Mouse (Mus musculus): ENCODE measurements around the gene Tnfrsf21. TPM values are rescaled to one million over a fixed set of nuclear protein-coding genes. Genes with fewer than 3 reads are reported as not detected.

The Tnfrsf21 gene
- polyA plus RNA-seq, 1 experiment from 2014 or later: 23.6 TPM

GRCm38 (mm10) chr17:43081225-43081624 is 64.9 kb downstream of the Tnfrsf21 start:
- 89% methylated on average over 5 of the region's 5 CpGs for WGBS
- Histone ChIP-seq H3K36me3 (peaks cover 10% of the 10 kb centered on the region; the same call in 1 of the 2 replicates), H3K4me2 (replicated peaks) (no peak overlapping the region), H3K9me3 (no peaks in the 10 kb centered on the region), H3K4me3 (no peak overlapping the region), H3K27me3 (no peaks in the 10 kb centered on the region), H3K9ac (no peak overlapping the region), H3K4me1 (peaks cover 5% of the 10 kb centered on the region; the same call in 1 of the 2 replicates), H3K27ac (no peak overlapping the region)
- ATAC-seq (ENCODE audit: low FRiP score, low read depth): no peak

DNA sequence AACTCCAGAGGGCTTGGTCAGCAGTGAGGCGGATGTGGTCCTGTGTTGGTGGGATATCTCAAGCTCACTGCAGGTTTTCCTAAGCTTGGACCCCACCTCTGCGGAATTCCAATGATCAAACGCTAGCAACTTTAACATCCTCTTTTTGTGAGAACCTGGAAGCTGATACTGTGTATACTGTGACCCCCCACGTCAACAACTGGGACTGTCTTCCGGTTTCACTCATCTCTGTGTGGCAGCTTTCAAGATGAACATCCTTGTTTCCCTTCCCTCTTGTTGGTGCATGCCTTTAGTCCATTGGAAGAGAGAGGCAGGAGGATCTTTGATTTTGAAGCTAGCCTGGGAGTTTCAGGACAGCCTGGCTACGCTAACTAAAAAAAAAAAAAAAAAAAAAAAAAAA is 73.1 kb downstream of the Tnfrsf21 start:
- H3K9me3 ChIP-seq: no peaks in the 10 kb centered on the region; the same call in 1 of the 2 replicates
- no peaks in the 10 kb centered on the region for H3K27me3 ChIP-seq
- H3K9ac ChIP-seq: no peak overlapping the region
- peaks cover 23% of the 10 kb centered on the region for H3K36me3 ChIP-seq
- no peak overlapping the region for H3K4me2 ChIP-seq (replicated peaks)
- ATAC-seq (ENCODE audit: low FRiP score, low read depth): no peak
- H3K4me1 ChIP-seq: 0 out of 2 replicates have a peak, but pooled peaks cover 8% of the 10 kb centered on the region
- 88% methylated on average over 6 of the region's 6 CpGs for WGBS
- H3K27ac ChIP-seq: no peak overlapping the region
- no peak overlapping the region for H3K4me3 ChIP-seq

DNA sequence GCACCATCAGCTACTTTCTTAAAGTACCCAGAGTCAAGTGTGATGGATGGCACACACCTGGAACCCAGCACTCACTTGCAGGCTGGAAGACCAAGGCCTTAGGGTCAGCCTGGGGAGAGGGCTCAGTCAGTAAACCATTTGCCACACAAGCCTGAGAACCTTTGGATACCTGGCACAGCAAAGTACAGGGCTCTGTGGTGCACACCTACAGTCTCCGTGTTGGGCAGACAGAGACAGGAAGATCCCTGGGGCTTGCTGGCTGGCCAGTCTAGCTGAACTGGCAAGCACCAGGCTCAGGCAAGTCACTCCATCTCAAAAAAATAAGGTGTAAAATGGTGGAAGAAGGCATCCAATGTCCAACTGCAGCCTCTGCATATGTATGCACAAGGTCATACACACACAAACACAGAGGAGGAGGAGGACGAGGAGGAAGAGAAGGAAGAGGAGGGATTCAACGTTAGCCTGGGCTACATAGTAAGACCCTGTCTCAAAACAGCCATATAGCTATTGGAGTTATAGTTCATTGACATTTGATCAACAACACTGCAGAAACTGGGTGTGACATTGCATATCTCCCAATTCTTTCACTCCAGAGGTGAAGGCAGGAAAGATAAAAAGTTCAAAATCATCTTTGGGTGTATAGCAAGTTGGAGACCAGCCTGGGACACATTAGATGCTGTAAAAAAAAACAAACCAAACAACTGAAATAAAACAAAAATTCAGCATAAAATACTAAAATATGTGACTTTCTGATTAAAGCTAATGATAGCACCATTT is 74.8 kb downstream of the Tnfrsf21 start:
- 84% methylated on average over 3 of the region's 3 CpGs for WGBS
- Histone ChIP-seq H3K4me3 (no peak overlapping the region), H3K4me1 (0 out of 2 replicates have a peak, but pooled peaks cover 8% of the 10 kb centered on the region), H3K9me3 (no peaks in the 10 kb centered on the region; the same call in 1 of the 2 replicates), H3K27ac (no peak overlapping the region), H3K4me2 (replicated peaks) (no peak overlapping the region), H3K27me3 (no peaks in the 10 kb centered on the region), H3K9ac (no peak overlapping the region), H3K36me3 (peaks cover 14% of the 10 kb centered on the region)
- no peak for ATAC-seq (ENCODE audit: low FRiP score, low read depth)

GRCm38 (mm10) chr17:43092280-43092995 is 76.1 kb downstream of the Tnfrsf21 start:
- H3K36me3 ChIP-seq: peaks cover 7% of the 10 kb centered on the region; the same call in 1 of the 2 replicates
- 36% methylated on average over 8 of the region's 8 CpGs for WGBS
- H3K27me3 ChIP-seq: no peaks in the 10 kb centered on the region
- ATAC-seq (ENCODE audit: low FRiP score, low read depth): no peak
- H3K4me1 ChIP-seq: 0 out of 2 replicates have a peak, but pooled peaks cover 8% of the 10 kb centered on the region
- H3K4me2 ChIP-seq (replicated peaks): no peak overlapping the region
- no peak overlapping the region for H3K27ac ChIP-seq
- H3K4me3 ChIP-seq: no peak overlapping the region
- H3K9ac ChIP-seq: no peak overlapping the region
- H3K9me3 ChIP-seq: no peaks in the 10 kb centered on the region; the same call in 1 of the 2 replicates

DNA sequence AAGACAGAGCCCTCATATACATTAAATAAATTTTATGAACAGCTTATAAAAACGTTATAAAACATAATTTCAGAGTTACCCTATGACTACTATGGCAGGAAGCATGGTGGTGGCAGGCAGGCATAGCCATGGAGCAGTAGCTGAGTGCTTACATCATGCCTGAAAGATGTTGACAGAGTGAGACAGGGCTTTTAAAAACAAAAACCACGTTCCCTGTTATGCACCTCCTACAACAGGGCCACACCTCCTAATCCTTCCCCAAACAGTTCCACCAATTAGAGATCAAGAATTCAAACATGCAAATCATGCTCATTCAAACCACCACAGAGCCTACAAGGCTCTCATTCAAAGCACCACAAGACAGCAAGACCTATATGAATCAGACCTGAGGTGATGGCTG is 77.9 kb downstream of the Tnfrsf21 start:
- H3K4me3 ChIP-seq: no peak overlapping the region
- peaks cover 2% of the 10 kb centered on the region; the same call in 1 of the 2 replicates for H3K9me3 ChIP-seq
- no peak overlapping the region for H3K4me2 ChIP-seq (replicated peaks)
- no peak overlapping the region for H3K27ac ChIP-seq
- peaks cover 2% of the 10 kb centered on the region; the same call in 1 of the 2 replicates for H3K36me3 ChIP-seq
- no peak overlapping the region for H3K9ac ChIP-seq
- 0 out of 2 replicates have a peak, but pooled peaks cover 8% of the 10 kb centered on the region for H3K4me1 ChIP-seq
- no peaks in the 10 kb centered on the region for H3K27me3 ChIP-seq
- ATAC-seq (ENCODE audit: low FRiP score, low read depth): no peak
- 39% methylated on average over 2 of the region's 2 CpGs for WGBS

DNA sequence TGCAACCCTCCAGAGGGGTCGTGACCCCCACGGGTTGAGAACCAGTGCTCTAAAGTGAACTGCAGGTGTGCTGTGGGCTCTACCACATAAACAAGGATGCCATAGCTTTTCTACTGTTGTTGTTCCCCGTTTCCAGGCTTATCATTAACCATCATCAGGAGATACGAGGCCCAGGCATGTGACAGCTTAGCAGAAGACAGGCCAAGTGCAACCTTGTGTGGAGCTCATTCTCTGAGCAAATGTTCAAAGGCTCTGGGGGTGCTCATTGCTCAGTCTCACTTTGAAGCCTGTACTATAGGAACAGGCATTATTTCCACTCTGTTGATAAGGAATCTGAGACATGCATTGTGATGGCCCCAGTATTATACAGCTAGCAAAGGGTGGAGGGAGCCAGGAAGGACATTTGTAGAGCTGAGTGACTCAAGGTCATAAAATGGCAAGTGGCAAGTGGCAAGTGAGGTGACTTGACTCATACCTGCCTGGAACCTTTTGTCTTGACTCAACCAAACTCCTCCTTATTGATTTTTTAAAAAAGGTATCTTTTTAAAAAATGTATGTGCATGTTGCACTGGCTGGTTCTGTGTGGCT is 80.8 kb downstream of the Tnfrsf21 start:
- H3K27ac ChIP-seq: no peak overlapping the region
- H3K4me3 ChIP-seq: no peak overlapping the region
- no peak overlapping the region for H3K9ac ChIP-seq
- H3K36me3 ChIP-seq: no peaks in the 10 kb centered on the region
- no peaks in the 10 kb centered on the region for H3K27me3 ChIP-seq
- H3K9me3 ChIP-seq: peaks cover 2% of the 10 kb centered on the region; the same call in 1 of the 2 replicates
- no peak for ATAC-seq (ENCODE audit: low FRiP score, low read depth)
- H3K4me1 ChIP-seq: 0 out of 2 replicates have a peak, but pooled peaks cover 8% of the 10 kb centered on the region
- H3K4me2 ChIP-seq (replicated peaks): no peak overlapping the region
- WGBS: 70% methylated on average over 4 of the region's 4 CpGs

GRCm38 (mm10) chr17:43106108-43106507 is 89.8 kb downstream of the Tnfrsf21 start:
- Histone ChIP-seq H3K9ac (no peak overlapping the region), H3K4me2 (replicated peaks) (no peak overlapping the region), H3K4me1 (no peaks in the 10 kb centered on the region), H3K9me3 (no peaks in the 10 kb centered on the region), H3K36me3 (no peaks in the 10 kb centered on the region), H3K27me3 (no peaks in the 10 kb centered on the region), H3K4me3 (no peak overlapping the region), H3K27ac (no peak overlapping the region)
- no peak for ATAC-seq (ENCODE audit: low FRiP score, low read depth)
- WGBS: 71% methylated on average over 3 of the region's 3 CpGs

DNA sequence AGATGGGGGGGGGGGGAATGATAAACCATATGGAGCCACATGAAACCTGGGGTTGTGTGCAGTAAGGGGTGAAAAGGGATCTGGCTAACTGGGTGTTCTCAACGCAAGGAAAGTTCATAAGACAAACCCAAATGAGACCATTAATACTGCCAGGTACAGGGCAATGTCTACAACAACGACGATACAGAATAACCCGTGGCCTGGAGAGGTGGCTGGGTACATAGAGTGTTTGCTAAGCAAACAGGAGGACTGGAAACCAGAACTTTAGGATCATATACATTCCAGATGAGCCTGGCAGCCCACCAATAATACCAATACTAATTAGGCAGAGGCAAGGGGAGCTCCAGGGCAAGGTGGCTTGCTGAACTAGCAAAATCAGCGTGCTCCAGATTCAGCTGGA is 91.0 kb downstream of the Tnfrsf21 start:
- no peaks in the 10 kb centered on the region for H3K36me3 ChIP-seq
- no peak for ATAC-seq (ENCODE audit: low FRiP score, low read depth)
- H3K27me3 ChIP-seq: no peaks in the 10 kb centered on the region
- 71% methylated on average over 5 of the region's 5 CpGs for WGBS
- H3K9me3 ChIP-seq: no peaks in the 10 kb centered on the region
- H3K27ac ChIP-seq: no peak overlapping the region
- H3K4me1 ChIP-seq: no peaks in the 10 kb centered on the region
- no peak overlapping the region for H3K4me2 ChIP-seq (replicated peaks)
- no peak overlapping the region for H3K4me3 ChIP-seq
- H3K9ac ChIP-seq: no peak overlapping the region

GRCm38 (mm10) chr17:43109501-43109900 is 93.1 kb downstream of the Tnfrsf21 start:
- Histone ChIP-seq H3K27ac (no peak overlapping the region), H3K36me3 (no peaks in the 10 kb centered on the region), H3K9me3 (no peaks in the 10 kb centered on the region), H3K4me2 (replicated peaks) (no peak overlapping the region), H3K9ac (no peak overlapping the region), H3K4me3 (no peak overlapping the region), H3K27me3 (no peaks in the 10 kb centered on the region), H3K4me1 (no peaks in the 10 kb centered on the region)
- 69% methylated on average over 4 of the region's 4 CpGs for WGBS
- ATAC-seq (ENCODE audit: low FRiP score, low read depth): no peak

DNA sequence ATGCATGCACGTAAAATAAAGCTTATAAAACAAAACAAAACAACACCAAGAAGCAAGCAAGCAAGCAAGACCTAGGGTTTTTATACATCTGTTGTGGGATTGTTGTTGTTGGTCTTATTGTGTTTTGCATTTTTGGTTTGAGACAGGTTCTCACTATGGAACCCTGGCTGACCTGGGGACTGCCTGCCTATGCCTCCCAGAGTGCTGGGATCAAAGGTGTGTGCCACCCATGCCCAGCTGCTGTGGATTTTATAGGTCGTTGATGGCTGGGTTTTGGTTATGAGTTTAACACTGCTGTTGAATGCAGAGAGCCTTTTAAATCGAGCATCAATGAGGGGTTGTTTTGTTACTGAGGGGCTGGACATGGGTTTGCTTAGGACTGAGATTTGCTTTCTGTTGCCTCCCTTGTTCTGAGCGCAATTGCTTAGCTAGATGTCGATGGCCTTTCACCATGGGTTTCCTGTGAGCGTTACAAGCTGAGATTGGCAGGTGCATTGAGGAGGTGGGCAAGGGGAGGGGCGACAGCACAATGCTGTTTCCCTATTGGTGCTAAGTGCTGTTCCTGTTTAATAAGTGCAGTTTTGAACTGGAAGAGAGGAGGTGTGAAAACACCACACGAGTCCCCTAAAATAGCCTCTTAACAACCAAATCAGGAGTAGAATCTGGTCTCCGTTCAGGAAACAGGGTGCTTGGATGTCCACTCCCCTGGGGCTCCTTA is 94.0 kb downstream of the Tnfrsf21 start:
- no peaks in the 10 kb centered on the region for H3K4me1 ChIP-seq
- no peak overlapping the region for H3K9ac ChIP-seq
- no peak overlapping the region for H3K27ac ChIP-seq
- no peaks in the 10 kb centered on the region for H3K36me3 ChIP-seq
- no peak for ATAC-seq (ENCODE audit: low FRiP score, low read depth)
- H3K4me2 ChIP-seq (replicated peaks): no peak overlapping the region
- WGBS: 63% methylated on average over 9 of the region's 9 CpGs
- no peak overlapping the region for H3K4me3 ChIP-seq
- H3K9me3 ChIP-seq: no peaks in the 10 kb centered on the region
- no peaks in the 10 kb centered on the region for H3K27me3 ChIP-seq

- H3K36me3 ChIP-seq: no peaks in the 10 kb centered on the region
- H3K4me1 ChIP-seq: peaks cover 10% of the 10 kb centered on the region; the same call in 1 of the 2 replicates
- H3K4me3 ChIP-seq: no peak overlapping the region
- no peaks in the 10 kb centered on the region for H3K27me3 ChIP-seq
- H3K4me2 ChIP-seq (replicated peaks): no peak overlapping the region
- no peaks in the 10 kb centered on the region for H3K9me3 ChIP-seq
- H3K27ac ChIP-seq: no peak overlapping the region
- no peak for ATAC-seq (ENCODE audit: low FRiP score, low read depth)
- H3K9ac ChIP-seq: no peak overlapping the region
- WGBS: 76% methylated on average over 9 of the region's 9 CpGs
Observed at GRCm38 (mm10) chr17:43113391-43113984, 97.1 kb downstream of the Tnfrsf21 start.

Measured in limb, embryonic 13.5 days (tissue).